Mouse (Mus musculus) erythroblast, embryonic 14.5 days (primary cell): ENCODE results near the gene Atp2b2.

Experiments used
- GATA1 ChIP-seq: IDR thresholded peaks from 2 replicates; pipeline ENCODE4 v1.6.1; 2012; ENCODE audit warnings: low read length, inconsistent platforms, mixed read lengths
- TAL1 ChIP-seq: IDR thresholded peaks from 3 replicates; pipeline ENCODE4 v1.6.1; 2012; ENCODE audit warnings: low read length, inconsistent platforms, mixed read lengths

- TF ChIP-seq TAL1 (no peak), GATA1 (no peak)
Measured at GRCm38 (mm10) chr6:113717541-113717940, 324.9 kb downstream of the Atp2b2 start.
